Mouse (Mus musculus) ES-CJ7 (cell line): ENCODE measurements around the gene Crkl.

ENCODE experiments used
- DNase-seq: peaks from one replicate; pipeline ENCODE4 v3.0.0; 2011; ENCODE audit warnings: low read depth, low spot score

Crkl gene

DNA sequence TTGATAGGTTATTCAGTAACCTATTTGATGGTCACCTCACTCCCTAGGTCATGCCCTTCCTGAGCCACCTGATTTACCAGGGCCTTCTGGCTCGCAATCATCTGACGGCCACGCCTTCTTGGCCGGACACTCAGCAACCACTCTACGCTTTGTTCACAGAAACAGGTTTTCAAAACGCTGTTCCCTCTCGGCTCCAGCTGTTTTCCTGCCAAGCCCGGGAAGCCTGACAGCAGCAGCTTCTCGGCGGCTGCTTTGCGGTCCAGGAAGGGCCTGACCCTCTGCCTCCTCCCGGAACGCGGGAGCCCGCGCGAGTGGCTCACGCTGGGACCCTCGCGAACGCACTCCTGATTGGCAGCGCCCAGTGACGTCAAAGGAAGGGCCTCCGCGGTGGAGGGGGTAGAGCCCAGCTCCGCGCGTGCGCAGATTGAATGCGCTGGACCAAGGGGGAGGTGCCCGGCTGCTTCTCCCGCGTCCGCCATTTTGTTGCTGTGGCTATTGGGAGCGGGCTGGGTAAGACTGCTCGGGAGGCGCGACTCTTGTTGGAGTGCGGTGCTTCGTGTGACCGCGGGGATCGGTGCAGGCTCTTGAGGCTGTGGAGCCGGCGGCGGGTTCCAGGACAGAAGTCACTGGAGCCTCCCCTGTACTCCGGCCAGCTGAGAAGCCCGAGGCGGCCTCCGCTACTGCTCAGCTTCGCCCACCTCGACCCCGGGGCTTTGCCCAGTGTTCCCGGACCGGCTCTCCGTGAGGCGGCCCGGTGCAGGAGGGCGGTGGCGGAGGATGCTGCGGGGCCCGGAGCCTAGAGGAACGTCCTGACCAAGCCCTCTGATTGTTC lies at the start of gene Crkl:
TSS of gene Crkl (plus strand) at position 447 of the 832 bp plus-strand sequence.
- peak; percentile 98 for DNase-seq

DNA sequence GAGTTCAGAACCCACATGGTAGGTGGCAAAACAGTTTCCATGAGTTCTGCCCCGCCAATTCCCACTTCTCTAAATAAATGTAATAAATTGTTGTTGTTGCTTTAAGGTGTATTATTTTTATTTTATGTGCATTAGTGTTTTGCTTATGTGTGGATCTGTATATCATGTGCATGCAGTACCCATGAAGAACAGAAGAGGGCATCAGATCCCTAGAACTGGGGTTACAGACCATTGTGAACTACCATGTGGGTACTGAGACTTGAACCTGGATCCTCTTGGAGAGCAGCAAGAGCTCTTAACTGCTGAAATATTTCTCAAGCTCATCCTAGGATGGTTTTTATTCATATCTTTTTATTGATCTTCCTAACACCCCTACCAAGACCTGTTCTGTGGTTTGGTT lies 48.9 kb upstream of the Crkl start:
- peak; percentile 71 for DNase-seq

DNA sequence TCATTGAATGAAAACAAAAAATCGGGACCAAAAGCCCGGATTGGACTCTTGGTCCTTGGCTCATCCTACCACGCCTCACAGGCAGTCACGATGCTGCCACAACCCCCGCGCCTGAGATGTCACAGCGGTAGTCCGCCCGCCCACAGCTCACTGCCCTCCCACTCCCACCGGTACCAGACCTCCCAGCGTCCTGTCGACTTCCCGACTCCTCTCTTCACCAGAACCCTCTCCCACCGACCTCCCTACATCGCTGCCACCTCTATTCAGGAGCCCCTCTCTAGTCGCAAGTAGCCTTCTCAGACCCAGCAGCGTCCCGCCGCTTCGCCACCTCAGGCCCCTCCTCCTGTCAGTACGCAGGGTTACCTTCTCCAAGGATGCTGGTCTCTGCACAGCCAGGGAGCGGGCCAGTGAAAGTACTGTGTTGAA lies 46.5 kb upstream of the Crkl start:
- peak; percentile 56 for DNase-seq

DNA sequence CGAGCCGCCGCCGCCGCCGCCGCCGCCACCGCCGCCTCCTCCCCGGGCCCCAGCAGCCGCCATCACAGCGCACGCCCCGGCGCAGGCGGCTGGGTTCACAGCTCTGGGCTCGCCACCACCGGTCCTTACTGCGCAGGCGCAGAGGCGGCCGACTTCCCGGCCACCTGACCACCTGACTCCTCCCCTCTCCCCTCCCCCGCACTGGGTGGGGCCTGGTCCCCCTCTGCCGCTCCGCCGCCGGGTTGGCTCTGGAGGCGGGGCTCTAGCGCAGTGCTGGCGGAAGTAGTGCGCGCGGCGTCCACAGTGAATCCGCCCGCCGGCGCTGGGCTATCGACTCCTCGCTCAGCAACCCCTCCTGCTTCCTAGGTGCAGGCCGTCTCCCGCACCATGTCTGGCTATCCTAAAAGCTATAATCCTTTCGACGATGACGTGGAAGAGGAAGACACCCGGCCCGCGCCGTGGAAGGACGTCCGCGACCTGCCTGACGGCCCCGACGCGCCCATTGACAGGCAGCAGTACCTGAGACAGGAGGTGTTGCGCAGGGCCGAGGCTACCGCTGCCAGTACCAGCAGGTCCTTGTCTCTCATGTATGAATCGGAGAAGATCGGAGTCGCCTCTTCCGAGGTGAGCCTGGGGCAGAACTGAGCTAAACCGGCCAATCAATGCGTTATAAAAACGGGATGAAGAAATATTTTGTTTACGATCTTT lies 45.9 kb upstream of the Crkl start, which contains the start of the genes Snap29 and Pi4ka:
TSS of gene Snap29 (plus strand) at position 251 of the 708 bp plus-strand sequence.
TSS of gene Pi4ka (minus strand) at position 579 of the 708 bp plus-strand sequence.
- DNase-seq = peak; percentile 98

DNA sequence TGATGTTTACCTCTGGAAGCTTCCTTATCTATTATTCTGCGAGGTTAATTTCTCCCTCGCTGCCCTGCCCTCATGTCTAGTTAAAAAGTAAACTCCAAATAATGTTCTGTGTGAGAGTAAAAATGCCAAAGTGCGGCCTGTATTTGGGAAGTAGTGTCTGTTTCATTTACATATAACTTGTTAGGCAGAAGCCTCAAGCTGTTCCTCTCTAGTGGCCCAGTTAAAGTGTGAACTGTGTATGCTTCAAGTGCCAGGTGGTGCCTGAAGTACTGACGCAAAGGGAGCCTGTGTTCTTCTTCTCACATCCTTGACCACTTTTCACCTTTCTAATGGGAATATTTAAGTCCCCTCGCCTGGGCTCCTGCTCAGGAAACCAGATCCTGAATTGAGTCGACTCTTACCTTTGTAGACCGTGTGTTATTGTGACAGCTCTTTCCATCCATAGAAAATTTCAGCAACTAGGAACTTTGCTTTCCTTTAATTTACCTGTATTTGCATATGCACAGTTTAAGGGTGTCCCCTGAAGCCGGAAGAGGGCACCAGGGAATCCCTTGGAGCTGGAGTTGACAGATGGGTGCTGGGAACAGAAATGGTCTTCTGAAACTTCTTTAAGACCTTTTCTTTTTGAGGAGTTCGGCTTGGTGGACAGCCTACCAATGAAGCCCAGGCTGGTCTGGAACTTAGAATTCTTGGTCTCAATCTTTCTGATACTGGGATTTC lies 45.1 kb upstream of the Crkl start:
- DNase-seq = no peak

DNA sequence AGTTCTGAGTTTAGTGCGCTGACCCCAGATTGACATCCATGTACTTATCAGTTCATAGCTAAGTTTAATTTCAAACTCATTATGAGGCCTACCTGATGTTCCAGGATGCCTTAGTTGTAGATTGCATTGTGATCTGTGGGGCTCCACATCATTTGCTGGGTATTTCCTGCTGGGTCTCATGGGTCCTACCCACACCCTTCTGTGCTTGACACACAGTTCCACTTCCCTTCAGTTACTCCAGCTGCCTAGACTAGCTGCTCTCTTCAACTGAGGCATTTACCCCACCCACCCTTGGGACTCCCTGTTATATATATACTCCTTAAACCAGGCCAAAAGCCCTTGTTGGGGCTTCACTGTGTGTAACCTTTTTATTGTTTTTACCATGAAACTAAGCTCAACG lies 42.7 kb upstream of the Crkl start:
- DNase-seq = no peak

DNA sequence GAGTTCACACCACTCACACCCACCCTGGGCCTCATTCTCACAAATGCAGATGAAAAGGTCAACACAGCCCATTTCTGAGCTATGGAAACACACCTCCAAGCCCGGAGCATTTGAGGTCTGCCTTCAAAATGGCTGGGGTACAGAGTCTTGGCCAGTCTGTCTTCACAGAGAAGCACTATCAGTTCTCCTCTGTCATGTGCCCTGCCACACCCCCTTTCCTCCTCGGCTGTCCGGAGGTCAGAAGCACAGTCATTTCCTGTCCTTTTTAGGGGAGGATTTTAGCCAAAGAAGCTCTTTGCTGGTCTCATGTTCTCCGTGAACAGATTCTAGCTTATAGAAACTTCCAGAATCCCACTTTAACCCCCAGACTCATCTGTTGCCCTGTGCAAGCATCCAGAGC lies 41.6 kb upstream of the Crkl start:
- DNase-seq = no peak

DNA sequence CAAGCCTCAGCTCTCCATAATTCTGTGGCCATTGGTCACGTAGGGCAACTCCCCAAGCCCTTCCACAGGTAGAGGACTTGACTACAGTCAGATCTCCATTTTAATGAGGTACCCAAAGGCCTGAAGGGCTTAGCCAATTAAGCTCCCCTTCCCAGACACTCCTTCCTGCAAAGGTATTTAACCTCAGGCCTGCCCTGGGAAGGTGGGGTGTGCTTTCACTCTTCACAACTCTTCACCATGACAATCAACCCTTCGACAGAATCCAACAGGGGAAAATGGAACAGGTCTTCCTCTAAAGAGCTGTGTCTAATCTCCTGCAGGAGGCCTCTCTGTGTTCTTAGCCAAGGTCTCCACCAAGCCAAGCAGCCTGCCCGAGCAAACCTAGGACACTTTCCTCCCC lies 28.8 kb upstream of the Crkl start:
- peak; percentile 49 for DNase-seq

DNA sequence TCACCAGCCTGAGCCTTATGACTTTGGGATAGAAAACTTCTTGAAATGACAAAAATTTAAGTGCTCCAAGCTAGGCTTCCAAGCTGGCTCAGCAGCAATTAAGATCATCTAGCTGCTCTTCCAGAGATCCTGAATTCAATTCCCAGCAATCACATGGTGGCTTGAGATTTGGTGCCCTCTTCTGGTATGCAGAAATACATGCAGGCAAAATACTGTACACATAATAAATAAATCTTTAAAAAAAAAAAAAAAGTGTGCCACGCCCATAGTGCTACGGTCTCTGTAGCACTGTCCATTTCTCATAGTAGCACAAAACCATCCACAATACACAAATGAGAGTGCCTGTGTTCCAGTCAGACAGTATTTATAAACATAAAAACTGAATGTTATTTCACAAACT lies 19.2 kb upstream of the Crkl start:
- peak; percentile 53 for DNase-seq

DNA sequence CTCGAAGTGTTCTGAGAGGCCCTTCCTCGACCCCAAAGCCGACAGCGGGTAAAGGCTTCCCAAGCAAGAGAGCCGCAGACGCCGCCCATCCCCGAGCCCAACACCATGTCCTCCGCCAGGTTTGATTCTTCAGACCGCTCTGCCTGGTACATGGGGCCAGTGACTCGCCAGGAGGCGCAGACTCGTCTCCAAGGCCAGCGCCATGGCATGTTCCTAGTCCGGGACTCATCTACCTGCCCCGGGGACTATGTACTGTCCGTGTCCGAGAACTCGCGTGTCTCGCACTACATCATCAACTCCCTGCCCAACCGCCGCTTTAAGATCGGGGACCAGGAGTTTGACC lies 557 bp downstream of the Crkl start:
- DNase-seq = peak; percentile 28

DNA sequence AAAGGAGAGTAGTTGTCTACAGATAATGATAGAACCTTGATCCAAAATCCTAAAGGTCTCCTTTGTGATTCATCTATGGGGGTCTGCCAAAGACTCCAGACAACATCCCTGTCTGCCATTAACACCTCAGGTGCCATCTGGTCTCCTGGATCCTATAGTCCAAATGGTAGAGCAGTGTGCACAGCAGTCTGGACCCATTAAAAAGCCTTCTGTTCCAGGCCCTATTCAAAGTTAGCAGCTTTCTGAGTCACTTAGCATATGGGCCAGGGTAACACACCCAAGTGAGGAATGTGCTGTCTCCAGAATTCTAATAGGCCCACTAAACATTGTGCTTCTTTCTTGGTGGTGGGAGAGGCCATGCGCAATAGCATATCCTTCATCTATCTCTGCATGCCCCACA lies 5.1 kb downstream of the Crkl start:
- peak; percentile 79 for DNase-seq

DNA sequence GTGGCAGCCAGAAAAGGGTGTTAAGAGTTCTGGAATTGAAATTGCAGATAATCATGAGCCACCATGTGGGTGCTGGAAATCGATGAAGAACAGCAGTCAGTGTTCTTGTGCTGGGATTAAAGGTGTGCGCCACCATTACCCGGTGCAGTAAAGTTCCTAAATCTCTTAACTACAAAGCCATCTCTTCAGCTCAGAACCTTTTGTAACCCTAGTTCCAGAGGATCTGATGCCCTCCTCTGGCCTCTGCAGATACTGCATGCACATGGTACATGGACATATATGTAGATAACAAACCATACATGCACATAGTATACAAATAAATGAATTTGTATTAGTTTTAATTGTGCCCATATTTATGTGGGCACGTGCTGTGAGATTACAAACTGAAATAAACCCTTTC lies 8.5 kb downstream of the Crkl start:
- DNase-seq = peak; percentile 56

DNA sequence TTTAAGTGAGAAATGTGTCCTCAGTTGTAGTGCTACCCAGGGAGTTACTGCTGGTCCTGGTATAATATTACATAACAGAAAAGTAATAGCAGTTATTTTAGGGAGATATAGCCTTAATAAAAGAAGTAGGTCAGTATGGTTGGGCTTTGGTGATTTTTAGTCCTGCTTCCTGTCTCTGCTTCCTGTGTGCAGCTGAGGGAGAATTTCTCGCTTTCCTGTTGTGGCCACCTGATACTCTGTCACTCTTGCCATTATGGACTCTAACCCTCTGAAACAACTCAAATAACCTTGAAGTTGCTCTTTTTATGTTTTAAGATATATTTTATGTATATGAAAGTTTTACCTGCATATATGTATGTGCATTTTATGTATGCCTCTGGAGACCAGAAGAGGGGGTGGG lies 9.8 kb downstream of the Crkl start:
- DNase-seq = no peak

DNA sequence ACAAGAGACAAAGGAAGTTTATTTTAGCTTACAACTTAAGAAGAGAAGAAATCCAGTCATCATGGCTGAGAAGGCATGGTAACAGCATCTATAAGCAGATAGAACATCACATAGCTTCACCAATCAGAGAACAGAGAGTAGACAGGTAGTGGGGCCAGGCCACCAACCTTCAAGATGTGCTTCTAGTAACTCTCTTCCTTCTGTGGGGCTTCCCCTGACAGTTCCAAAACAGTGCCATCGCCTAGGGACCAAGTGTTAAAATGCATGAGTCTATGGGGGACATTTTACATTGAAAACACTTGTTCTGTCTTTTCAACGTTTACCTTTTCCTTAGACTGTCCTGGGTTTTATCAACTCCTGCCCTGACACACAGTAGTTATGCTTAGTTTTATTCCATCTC lies 11.4 kb downstream of the Crkl start:
- no peak for DNase-seq

DNA sequence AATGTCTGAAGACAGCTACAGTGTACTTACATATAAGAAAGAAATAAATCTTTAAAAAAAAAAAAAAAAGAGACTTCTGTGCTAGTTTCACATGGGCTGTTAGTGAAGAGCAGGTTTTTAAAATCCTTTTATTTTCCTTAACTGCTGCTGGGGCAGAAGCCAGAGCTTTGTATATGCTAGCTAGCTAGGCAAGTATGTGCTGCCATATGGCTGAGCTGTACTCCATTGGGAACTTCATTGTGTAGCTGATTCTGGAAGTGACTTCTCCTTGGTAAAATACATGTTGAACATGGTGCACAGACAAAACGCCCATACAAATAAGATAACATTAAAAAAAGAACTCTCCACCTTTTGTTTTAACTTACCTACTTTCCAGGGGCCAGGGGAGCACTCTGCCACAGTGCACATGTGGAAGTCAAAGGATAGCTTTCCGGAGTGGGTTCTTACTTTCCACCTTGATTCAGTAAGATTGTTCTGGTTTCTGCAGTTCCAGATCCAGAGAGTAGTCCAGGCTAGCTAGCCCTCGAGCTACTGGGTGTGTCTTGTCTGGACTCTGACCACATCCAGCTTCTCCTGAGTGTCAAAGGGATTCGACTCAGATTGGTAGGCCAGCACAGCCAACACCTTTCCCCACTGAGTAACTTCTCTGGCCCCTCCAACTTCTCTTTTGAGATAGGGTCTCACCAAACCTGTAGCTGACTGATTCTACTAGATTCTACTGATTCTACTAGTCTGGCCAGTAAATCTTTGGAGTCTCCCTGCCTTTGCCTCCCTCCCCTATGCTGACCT lies 15.3 kb downstream of the Crkl start:
- DNase-seq = no peak

DNA sequence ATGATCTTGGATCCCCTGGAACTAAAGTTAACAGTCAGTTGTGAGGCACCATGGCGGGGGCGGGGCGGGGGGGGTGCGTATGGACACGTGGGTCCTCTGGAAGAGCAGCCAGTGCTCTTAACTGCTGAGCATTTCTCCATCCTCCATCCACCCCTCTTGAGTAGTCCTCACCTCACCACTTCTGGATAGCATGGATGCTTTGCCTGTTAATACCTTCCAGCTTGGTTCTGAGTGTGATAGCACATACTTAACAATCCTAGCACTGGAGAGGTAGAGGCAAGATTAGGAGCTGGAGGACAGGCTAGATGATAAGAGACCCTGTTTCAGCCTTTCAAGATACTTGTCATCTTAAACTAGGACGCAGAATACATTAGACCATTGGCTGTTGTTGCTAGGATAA lies 20.7 kb downstream of the Crkl start:
- no peak for DNase-seq

DNA sequence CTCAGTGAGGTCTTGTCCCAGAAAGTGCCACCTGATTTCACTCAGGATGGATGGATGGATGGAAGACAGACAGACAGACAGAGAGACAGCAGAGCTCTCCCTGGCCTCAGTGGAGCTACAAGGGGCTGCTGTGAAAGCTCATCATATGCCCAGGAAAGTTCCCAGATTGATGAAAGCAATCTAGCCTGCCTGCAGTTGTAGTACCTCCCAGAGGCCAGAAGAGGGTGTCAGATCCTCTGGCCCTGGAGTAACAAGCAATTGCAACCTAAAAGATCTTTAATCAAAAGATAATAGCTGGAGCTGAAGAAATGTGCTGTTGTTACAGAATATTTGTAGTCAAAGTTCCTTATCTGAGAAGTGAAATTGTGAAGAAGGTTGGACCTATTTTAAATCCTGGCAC lies 22.3 kb downstream of the Crkl start:
- peak; percentile 55 for DNase-seq

DNA sequence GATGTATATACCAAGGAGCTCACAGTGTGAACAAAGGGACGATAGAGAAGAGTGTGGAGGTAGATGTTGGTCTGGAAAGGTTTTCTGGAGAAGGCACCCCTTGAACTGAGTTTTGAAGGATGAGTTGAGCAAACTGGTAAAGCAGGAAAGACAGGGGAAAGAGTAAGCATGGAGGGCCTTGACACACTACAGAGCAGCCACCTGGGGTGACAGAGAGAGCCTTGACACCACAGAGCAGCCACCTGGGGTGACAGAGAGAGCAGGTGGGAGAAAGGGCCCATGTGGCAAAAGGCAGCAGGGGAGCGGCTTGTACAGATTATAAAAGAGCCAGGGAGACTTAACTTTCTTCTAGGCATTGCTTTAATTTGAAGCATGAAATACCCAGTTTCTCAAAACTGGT lies 23.0 kb downstream of the Crkl start:
- no peak for DNase-seq

DNA sequence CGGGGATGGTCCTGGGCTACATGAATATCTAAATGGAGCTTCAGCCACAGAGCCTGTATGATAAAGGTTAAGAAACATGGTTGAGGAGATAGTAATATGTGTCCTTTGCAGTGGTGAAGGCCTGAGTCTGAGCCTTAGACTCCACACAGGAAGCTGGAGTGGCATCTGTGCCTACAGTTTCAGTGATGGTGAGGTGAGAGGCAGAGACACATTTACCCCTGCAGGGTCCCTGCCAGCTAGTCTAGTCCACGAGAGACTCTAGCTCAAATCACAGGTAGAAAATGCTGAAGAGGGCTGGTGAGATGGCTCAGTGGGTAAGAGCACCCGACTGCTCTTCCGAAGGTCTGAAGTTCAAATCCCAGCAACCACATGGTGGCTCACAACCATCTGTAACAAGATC lies 23.5 kb downstream of the Crkl start:
- DNase-seq = no peak

DNA sequence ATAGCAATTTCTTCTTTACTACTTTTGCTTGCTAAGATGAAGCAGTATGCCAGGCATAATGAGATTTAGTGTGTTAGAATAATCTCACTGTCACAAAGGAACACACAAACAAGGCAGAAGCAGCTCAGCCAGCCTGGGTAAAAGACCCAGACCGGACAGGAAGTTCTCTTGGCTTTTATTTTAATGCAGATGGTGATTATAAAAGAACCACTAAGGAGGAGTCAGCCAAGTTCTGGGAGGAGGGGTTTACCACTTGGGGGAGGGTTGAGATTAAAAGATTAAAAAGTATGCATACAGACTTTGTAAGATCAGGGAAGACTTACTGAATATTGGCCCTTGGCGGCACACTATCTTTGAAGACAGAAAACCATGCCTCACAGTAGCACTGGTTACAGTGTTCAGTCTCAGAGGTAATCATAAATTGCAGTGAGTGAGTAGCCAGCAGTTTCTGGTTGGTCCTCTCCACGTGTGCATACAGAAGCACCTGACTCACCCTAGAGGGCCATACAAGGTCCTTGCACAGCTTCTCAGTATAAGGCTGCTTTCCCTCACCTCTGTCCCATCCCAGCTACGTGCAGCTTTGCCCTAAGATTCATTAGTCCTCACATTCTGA lies 26.6 kb downstream of the Crkl start:
- no peak for DNase-seq

DNA sequence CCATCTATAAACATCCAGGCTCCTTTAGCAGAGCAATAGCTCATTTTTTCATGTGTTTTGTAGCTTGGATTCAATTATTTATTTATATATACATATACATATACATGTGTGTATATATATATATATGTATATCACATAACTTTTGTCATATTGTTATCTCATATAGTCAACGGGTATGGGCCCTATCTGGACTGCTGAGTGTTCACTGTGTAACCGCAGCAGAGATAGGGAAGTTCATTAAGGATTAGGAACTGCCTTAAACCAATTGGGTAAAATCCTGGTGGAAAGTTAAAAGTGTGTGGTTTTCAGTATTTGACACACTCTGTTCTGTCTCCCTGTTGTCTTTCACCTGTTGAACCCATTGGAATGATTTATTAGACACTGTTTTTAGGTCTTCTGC lies 29.7 kb downstream of the Crkl start:
- no peak for DNase-seq
